Mouse (Mus musculus) myocyte (in vitro differentiated cells): Measurements from ENCODE around the gene Chrdl2. TPM values are rescaled to one million over a fixed set of nuclear protein-coding genes. Genes with fewer than 3 reads are reported as not detected.

Experiments used
- H3K27me3 ChIP-seq: one replicate; pipeline ENCODE4 v1.6.1; 2011; ENCODE audit not compliant: control insufficient read depth, insufficient read depth, insufficient read length
- H3K36me3 ChIP-seq: one replicate; pipeline ENCODE4 v1.6.1; 2011; ENCODE audit not compliant: control insufficient read depth, insufficient read depth
- H3K4me2 ChIP-seq: one replicate; pipeline ENCODE4 v1.6.1; 2011; ENCODE audit warnings: low read depth, control low read depth
- H3K4me3 ChIP-seq: one replicate; pipeline ENCODE4 v1.5.1; 2011; ENCODE audit warnings: mild to moderate bottlenecking, control low read depth, moderate library complexity
- H3K79me2 ChIP-seq: one replicate; pipeline ENCODE4 v1.6.1; 2011; ENCODE audit not compliant: control insufficient read depth, insufficient read depth
- H3ac ChIP-seq: one replicate; pipeline ENCODE4 v1.6.1; 2011; ENCODE audit not compliant: control insufficient read depth, insufficient read length
- CEBPB ChIP-seq: IDR thresholded peaks from 2 replicates; pipeline ENCODE4 v1.6.1; 2011; ENCODE audit warnings: mild to moderate bottlenecking, moderate library complexity; ENCODE audit not compliant: poor library complexity, insufficient read depth, severe bottlenecking
- E2F4 ChIP-seq: IDR thresholded peaks from one replicate; pipeline ENCODE4 v1.6.1; 2011; ENCODE audit warnings: mild to moderate bottlenecking, control low read depth, moderate library complexity; ENCODE audit not compliant: insufficient read depth
- MAX ChIP-seq: IDR thresholded peaks from one replicate; pipeline ENCODE4 v1.6.1; 2011; ENCODE audit warnings: low read depth, mild to moderate bottlenecking, control low read depth
- MYOD1 ChIP-seq, 3 experiments: IDR thresholded peaks; one replicate each; pipeline ENCODE4 v1.6.1; 2011; ENCODE audit warnings: control low read depth in 2 of 3, low read depth in 2 of 3, mild to moderate bottlenecking in 2 of 3, moderate library complexity in 1 of 3; ENCODE audit not compliant: insufficient read length in 2 of 3, control insufficient read depth in 1 of 3
- MYOG ChIP-seq, 3 experiments: IDR thresholded peaks; one replicate each; pipeline ENCODE4 v1.6.1; 2011; ENCODE audit warnings: control low read depth in 2 of 3, low read depth in 2 of 3, mild to moderate bottlenecking in 2 of 3; ENCODE audit not compliant: insufficient read length in 2 of 3, control insufficient read depth in 1 of 3, insufficient read depth in 1 of 3
- POLR2A ChIP-seq: IDR thresholded peaks from one replicate; pipeline ENCODE4 v1.6.1; 2011; ENCODE audit warnings: low read depth, mild to moderate bottlenecking, control low read depth, moderate library complexity; ENCODE audit not compliant: insufficient read length
- POLR2AphosphoS2 ChIP-seq: IDR thresholded peaks from one replicate; pipeline ENCODE4 v1.6.1; 2011; ENCODE audit warnings: low read depth, control low read depth; ENCODE audit not compliant: insufficient read length
- REST ChIP-seq: IDR thresholded peaks from one replicate; pipeline ENCODE4 v1.6.1; 2011; ENCODE audit warnings: mild to moderate bottlenecking, control low read depth, moderate library complexity; ENCODE audit not compliant: insufficient read depth, insufficient read length
- SRF ChIP-seq: IDR thresholded peaks from one replicate; pipeline ENCODE4 v1.6.1; 2011; ENCODE audit warnings: low read depth; ENCODE audit not compliant: control insufficient read depth, insufficient read length
- TCF12 ChIP-seq: IDR thresholded peaks from one replicate; pipeline ENCODE4 v1.6.1; 2011; ENCODE audit warnings: mild to moderate bottlenecking, control low read depth; ENCODE audit not compliant: poor library complexity, insufficient read depth, severe bottlenecking
- TCF3 ChIP-seq: IDR thresholded peaks from one replicate; pipeline ENCODE4 v1.6.1; 2011; ENCODE audit warnings: low read depth, control low read depth; ENCODE audit not compliant: insufficient read length
- USF1 ChIP-seq: IDR thresholded peaks from one replicate; pipeline ENCODE4 v1.6.1; 2011; ENCODE audit warnings: low read depth, mild to moderate bottlenecking, control low read depth, moderate library complexity
- polyA plus RNA-seq: library from polyadenylated mRNA; unstranded; fragments of >200 nt; fragmentation: generic; extraction: Trizol; gene quantifications from one replicate; pipeline ENCODE4 v1.2.1, GENCODE M21; 2012; ENCODE audit warnings: missing spikeins

Chrdl2 gene
- polyA plus RNA-seq, 1 experiment = not detected

- TF ChIP-seq MYOG (IDR thresholded peaks at IDR 0.05; ENCODE audit: control insufficient read depth in 1 of 3, insufficient read depth in 1 of 3, insufficient read length in 2 of 3, low read depth in 2 of 3) (no peak), POLR2AphosphoS2 (no peak), MAX (no peak), REST (no peak), MYOD1 (IDR thresholded peaks at IDR 0.05; ENCODE audit: control insufficient read depth in 1 of 3, insufficient read length in 2 of 3, low read depth in 2 of 3) (no peak), USF1 (no peak), POLR2A (no peak), SRF (no peak), E2F4 (no peak), TCF3 (no peak), CEBPB (no peak), TCF12 (no peak)
- Histone ChIP-seq H3K36me3 (no peaks in the 10 kb centered on the region), H3K4me3 (no peak overlapping the region), H3K4me2 (no peak overlapping the region), H3K27me3 (no peaks in the 10 kb centered on the region), H3ac (no peak overlapping the region), H3K79me2 (peaks cover 51% of the 10 kb centered on the region)
Observed at GRCm38 (mm10) chr7:99963237-99963860, 42.6 kb upstream of the Chrdl2 start.

- Histone ChIP-seq H3K79me2 (peaks cover 56% of the 10 kb centered on the region), H3K4me3 (no peak overlapping the region), H3K27me3 (no peaks in the 10 kb centered on the region), H3K4me2 (no peak overlapping the region), H3K36me3 (no peaks in the 10 kb centered on the region), H3ac (no peak overlapping the region)
- TF ChIP-seq TCF3 (no peak), USF1 (no peak), MYOD1 (IDR thresholded peaks at IDR 0.05; ENCODE audit: control insufficient read depth in 1 of 3, insufficient read length in 2 of 3, low read depth in 2 of 3) (no peak), POLR2AphosphoS2 (no peak), MAX (no peak), E2F4 (no peak), SRF (no peak), MYOG (IDR thresholded peaks at IDR 0.05; ENCODE audit: control insufficient read depth in 1 of 3, insufficient read depth in 1 of 3, insufficient read length in 2 of 3, low read depth in 2 of 3) (no peak), REST (no peak), CEBPB (no peak), TCF12 (no peak), POLR2A (no peak)
Observed at GRCm38 (mm10) chr7:99965020-99965841, 40.7 kb upstream of the Chrdl2 start.

GRCm38 (mm10) chr7:99966011-99966721 lies 39.8 kb upstream of the Chrdl2 start:
- Histone ChIP-seq H3ac (no peak overlapping the region), H3K4me2 (peak overlapping the region; percentile 48), H3K79me2 (peaks cover 56% of the 10 kb centered on the region), H3K36me3 (no peaks in the 10 kb centered on the region), H3K4me3 (no peak overlapping the region), H3K27me3 (no peaks in the 10 kb centered on the region)
- TF ChIP-seq TCF3 (no peak), SRF (no peak), MYOG (IDR thresholded peaks at IDR 0.05; ENCODE audit: control insufficient read depth in 1 of 3, insufficient read depth in 1 of 3, insufficient read length in 2 of 3, low read depth in 2 of 3) (no peak), REST (no peak), POLR2AphosphoS2 (no peak), CEBPB (no peak), USF1 (no peak), TCF12 (no peak), POLR2A (no peak), MAX (no peak), E2F4 (no peak), MYOD1 (IDR thresholded peaks at IDR 0.05; ENCODE audit: control insufficient read depth in 1 of 3, insufficient read length in 2 of 3, low read depth in 2 of 3) (no peak)

GRCm38 (mm10) chr7:99969151-99969550 lies 36.8 kb upstream of the Chrdl2 start:
- no peaks in the 10 kb centered on the region for H3K27me3 ChIP-seq
- no peak overlapping the region for H3K4me2 ChIP-seq
- no peaks in the 10 kb centered on the region for H3K36me3 ChIP-seq
- peaks cover 40% of the 10 kb centered on the region for H3K79me2 ChIP-seq
- TF ChIP-seq E2F4 = no peak
- no peak overlapping the region for H3K4me3 ChIP-seq
- no peak overlapping the region for H3ac ChIP-seq
